Mouse (Mus musculus) cerebellum, postnatal 36 days (tissue): Measurements from ENCODE around the gene Pithd1.
"Not testable (repeated sequence)": the region's sequence is repeated elsewhere in the genome, so short reads cannot be mapped to it uniquely, and the experiment has no call there.

Experiments used
- DNase-seq, 2 experiments: peaks; one replicate each; pipeline ENCODE4 v3.0.0; 2021 to 2022; ENCODE audit warnings: mixed read lengths in 2 of 2

Gene Pithd1

GRCm38 (mm10) chr4:135960717-135961116 is 26.3 kb downstream of the Pithd1 start:
- DNase-seq: peak; percentile 82 to 86

GRCm38 (mm10) chr4:135958354-135958753 is 28.7 kb downstream of the Pithd1 start:
- DNase-seq: no peak

- DNase-seq: no peak
These were observed 31.2 kb downstream of the Pithd1 start for GRCm38 (mm10) chr4:135955886-135956285.

- DNase-seq: peak; percentile 78 to 87
These were observed 32.8 kb downstream of the Pithd1 start for GRCm38 (mm10) chr4:135954241-135954640.

- no peak for DNase-seq
These were observed 33.9 kb downstream of the Pithd1 start for GRCm38 (mm10) chr4:135953179-135953578.

- no peak for DNase-seq
These were observed 35.6 kb downstream of the Pithd1 start for GRCm38 (mm10) chr4:135951505-135951904.

GRCm38 (mm10) chr4:135950365-135950764 is 36.7 kb downstream of the Pithd1 start:
- peak in 1 of 2 experiments; percentile 42 for DNase-seq

GRCm38 (mm10) chr4:135949911-135950310 is 37.2 kb downstream of the Pithd1 start:
- peak; percentile 61 to 71 for DNase-seq

- DNase-seq: no peak
These were observed 37.6 kb downstream of the Pithd1 start for GRCm38 (mm10) chr4:135949475-135949874.

- DNase-seq: no peak
These were observed 38.9 kb downstream of the Pithd1 start for GRCm38 (mm10) chr4:135948142-135948541.

GRCm38 (mm10) chr4:135946659-135947301 is 40.3 kb downstream of the Pithd1 start:
- peak; percentile 38 to 50 for DNase-seq

- peak; percentile 91 to 94 for DNase-seq
These were observed 40.8 kb downstream of the Pithd1 start, which contains the start of gene Hmgcl for GRCm38 (mm10) chr4:135946278-135946658. Hmgcl (plus strand) TSS chr4:135946448.

- no peak for DNase-seq
These were observed 41.4 kb downstream of the Pithd1 start for GRCm38 (mm10) chr4:135945706-135946105.

- DNase-seq: no peak
These were observed 43.7 kb downstream of the Pithd1 start for GRCm38 (mm10) chr4:135943389-135943788.

- no peak for DNase-seq
These were observed 44.9 kb downstream of the Pithd1 start for GRCm38 (mm10) chr4:135942193-135942592.

- DNase-seq: not testable (repeated sequence)
These were observed 46.0 kb downstream of the Pithd1 start for GRCm38 (mm10) chr4:135941026-135941425.

GRCm38 (mm10) chr4:135938858-135939257 is 48.2 kb downstream of the Pithd1 start:
- no peak for DNase-seq

- no peak for DNase-seq
These were observed 51.6 kb downstream of the Pithd1 start for GRCm38 (mm10) chr4:135935502-135935901.

- no peak for DNase-seq
These were observed 52.2 kb downstream of the Pithd1 start for GRCm38 (mm10) chr4:135934708-135935500.

- no peak for DNase-seq
These were observed 55.2 kb downstream of the Pithd1 start for GRCm38 (mm10) chr4:135931832-135932231.

- DNase-seq: no peak
These were observed 56.8 kb downstream of the Pithd1 start for GRCm38 (mm10) chr4:135930239-135930638.

- DNase-seq: no peak
These were observed 57.2 kb downstream of the Pithd1 start for GRCm38 (mm10) chr4:135929828-135930227.

GRCm38 (mm10) chr4:135929405-135929804 is 57.7 kb downstream of the Pithd1 start:
- no peak for DNase-seq

- no peak for DNase-seq
These were observed 58.7 kb downstream of the Pithd1 start for GRCm38 (mm10) chr4:135928376-135928775.
